Mouse (Mus musculus) cerebellum, adult 2 months (tissue): ENCODE results near the gene Dlg4. TPM values are rescaled to one million over a fixed set of nuclear protein-coding genes. Genes with fewer than 3 reads are reported as not detected.
A peak's percentile ranks its signal among the peaks of the same experiment; 100 is the strongest.

Experiments
- DNase-seq, 2 experiments: peaks; one replicate each; pipeline ENCODE4 v3.0.0; 2021
- H3K27ac ChIP-seq: fragments of 200-500 bp; 2 replicates; pipeline ENCODE4 v1.5.1; 2012; ENCODE audit warnings: low read length, control low read depth, inconsistent platforms; ENCODE audit not compliant: insufficient read depth
- H3K27me3 ChIP-seq: fragments of 200-500 bp; 2 replicates; pipeline ENCODE4 v1.6.1; 2012; ENCODE audit warnings: inconsistent platforms, mild to moderate bottlenecking, low read length, moderate library complexity; ENCODE audit not compliant: control insufficient read depth, insufficient read depth
- H3K4me1 ChIP-seq: fragments of 200-500 bp; 2 replicates; pipeline ENCODE4 v1.6.1; 2011; ENCODE audit warnings: low read length; ENCODE audit not compliant: control insufficient read depth, insufficient read depth
- H3K4me3 ChIP-seq: fragments of 200-500 bp; replicated peaks from 2 replicates; pipeline ENCODE3; 2011; ENCODE audit warnings: mild to moderate bottlenecking, low read depth, low read length, control low read depth; ENCODE audit not compliant: insufficient read depth
- CTCF ChIP-seq: fragments of 200-500 bp; IDR thresholded peaks from 2 replicates; pipeline ENCODE4 v1.5.1; 2011; ENCODE audit warnings: low read depth, mild to moderate bottlenecking, control low read depth, low read length, moderate library complexity, borderline replicate concordance; ENCODE audit not compliant: insufficient read depth
- POLR2A ChIP-seq: fragments of 200-500 bp; IDR thresholded peaks from 2 replicates; pipeline ENCODE4 v1.6.1; 2011; ENCODE audit warnings: low read length, control low read depth, borderline replicate concordance; ENCODE audit not compliant: insufficient read depth
- WGBS: fragments of 180-500 bp; shearing (Covaris S2); methylation state at CpG from one replicate; pipeline ENCODE4 v1.1.7; 2018; 5-methylcytosine and 5-hydroxymethylcytosine counted together
- polyA plus RNA-seq: library from polyadenylated mRNA; depleted of rRNA; stranded (reverse); fragments of >200 nt; gene quantifications from 2 replicates; pipeline ENCODE4 v1.2.3, GENCODE M21; 2012

Dlg4 gene
- polyA plus RNA-seq, 1 experiment: 352 TPM

DNA sequence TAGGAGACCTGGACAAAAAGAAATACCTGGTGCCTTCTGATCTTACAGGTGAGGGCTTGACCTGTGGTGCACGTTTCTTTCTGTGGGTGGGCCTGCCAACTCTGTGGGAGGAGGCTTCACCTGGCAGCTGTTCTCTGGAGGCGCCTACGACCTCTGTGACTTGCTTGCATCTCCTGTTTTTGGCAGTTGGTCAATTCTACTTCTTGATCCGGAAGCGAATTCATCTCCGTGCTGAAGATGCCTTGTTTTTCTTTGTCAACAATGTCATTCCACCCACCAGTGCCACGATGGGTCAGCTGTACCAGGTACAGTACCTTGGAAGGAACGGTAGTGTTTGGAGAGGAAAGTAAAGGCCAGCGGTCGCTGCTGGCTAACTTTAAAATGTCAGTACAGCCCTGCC is 24.3 kb upstream of the Dlg4 start:
- 45% methylated on average over 10 of the region's 10 CpGs for WGBS
- Histone ChIP-seq H3K27me3 (no peaks in the 10 kb centered on the region), H3K27ac (no peak overlapping the region; the same call in 1 of the 2 replicates), H3K4me1 (0 out of 2 replicates have a peak, but pooled peaks cover 3% of the 10 kb centered on the region), H3K4me3 (peak overlapping the region; percentile 44)
- TF ChIP-seq CTCF: no peak
- no peak for TF ChIP-seq POLR2A
- no peak for DNase-seq

GRCm38 (mm10) chr11:69992932-69993331 is 23.8 kb upstream of the Dlg4 start:
- Histone ChIP-seq H3K27me3 (no peaks in the 10 kb centered on the region), H3K4me3 (no peak overlapping the region), H3K4me1 (0 out of 2 replicates have a peak, but pooled peaks cover 3% of the 10 kb centered on the region), H3K27ac (no peak overlapping the region; the same call in 1 of the 2 replicates)
- peak in 1 of 2 experiments; percentile 5 for DNase-seq
- TF ChIP-seq CTCF (no peak), POLR2A (no peak)
- 88% methylated on average over 3 of the region's 3 CpGs for WGBS

- no peak overlapping the region for H3K4me3 ChIP-seq
Observed at GRCm38 (mm10) chr11:69994401-69995090, 22.2 kb upstream of the Dlg4 start.

DNA sequence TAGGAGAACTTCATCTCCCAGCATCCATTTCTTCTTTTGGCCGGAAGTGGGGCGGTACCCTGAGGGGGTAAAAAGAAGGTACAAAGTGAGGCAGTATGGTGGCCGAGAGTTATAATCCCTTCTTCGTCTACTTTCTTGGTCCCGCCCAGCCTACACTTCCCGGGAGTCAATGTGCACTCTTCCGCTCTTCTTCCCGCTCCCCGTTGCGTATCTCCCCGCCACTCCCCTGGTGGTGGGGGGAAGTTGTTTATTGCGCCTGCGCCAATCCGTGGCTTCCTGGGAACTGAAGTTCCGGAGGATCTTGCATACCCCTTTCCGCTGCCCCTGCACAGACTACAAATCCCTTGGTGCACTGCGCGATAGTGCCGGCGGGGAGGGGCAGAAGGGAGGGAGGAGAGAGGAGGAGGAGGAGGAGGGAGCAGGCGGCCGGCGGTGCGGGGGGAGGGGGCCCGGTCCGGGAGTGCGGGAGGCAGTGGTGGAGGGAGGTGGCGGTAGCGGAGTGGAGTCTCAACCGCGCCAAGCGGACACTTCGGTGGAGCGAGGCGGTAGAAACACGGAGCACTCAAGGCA is 21.3 kb upstream of the Dlg4 start, which contains the start of gene Phf23:
TSS of gene Phf23 (plus strand) at position 387 of the 570 bp plus-strand sequence.
- H3K27ac ChIP-seq: peak within 1 kb of the TSS; percentile 76
- H3K4me1 ChIP-seq: 0 out of 2 replicates have a peak, but pooled peaks cover 3% of the 10 kb centered on the region
- peak; percentile 96 to 99 for DNase-seq
- no peaks in the 10 kb centered on the region for H3K27me3 ChIP-seq
- peak; percentile 27; the same call in 1 of the 2 replicates for TF ChIP-seq CTCF
- peak; percentile 35; the same call in 1 of the 2 replicates for TF ChIP-seq POLR2A
- peak within 1 kb of the TSS; percentile 87 for H3K4me3 ChIP-seq
- WGBS: under 1% methylated on average over 36 of the region's 36 CpGs

More at GRCm38 (mm10) chr11:69994401-69995090, 22.2 kb upstream of the Dlg4 start:
- peak in 1 of 2 experiments; percentile 17 for DNase-seq
- Histone ChIP-seq H3K4me1 (0 out of 2 replicates have a peak, but pooled peaks cover 3% of the 10 kb centered on the region), H3K27ac (no peak overlapping the region), H3K27me3 (no peaks in the 10 kb centered on the region)
- 84% methylated on average over 11 of the region's 11 CpGs for whole genome bisulfite sequencing
- no peak for TF ChIP-seq CTCF
- TF ChIP-seq POLR2A: no peak

DNA sequence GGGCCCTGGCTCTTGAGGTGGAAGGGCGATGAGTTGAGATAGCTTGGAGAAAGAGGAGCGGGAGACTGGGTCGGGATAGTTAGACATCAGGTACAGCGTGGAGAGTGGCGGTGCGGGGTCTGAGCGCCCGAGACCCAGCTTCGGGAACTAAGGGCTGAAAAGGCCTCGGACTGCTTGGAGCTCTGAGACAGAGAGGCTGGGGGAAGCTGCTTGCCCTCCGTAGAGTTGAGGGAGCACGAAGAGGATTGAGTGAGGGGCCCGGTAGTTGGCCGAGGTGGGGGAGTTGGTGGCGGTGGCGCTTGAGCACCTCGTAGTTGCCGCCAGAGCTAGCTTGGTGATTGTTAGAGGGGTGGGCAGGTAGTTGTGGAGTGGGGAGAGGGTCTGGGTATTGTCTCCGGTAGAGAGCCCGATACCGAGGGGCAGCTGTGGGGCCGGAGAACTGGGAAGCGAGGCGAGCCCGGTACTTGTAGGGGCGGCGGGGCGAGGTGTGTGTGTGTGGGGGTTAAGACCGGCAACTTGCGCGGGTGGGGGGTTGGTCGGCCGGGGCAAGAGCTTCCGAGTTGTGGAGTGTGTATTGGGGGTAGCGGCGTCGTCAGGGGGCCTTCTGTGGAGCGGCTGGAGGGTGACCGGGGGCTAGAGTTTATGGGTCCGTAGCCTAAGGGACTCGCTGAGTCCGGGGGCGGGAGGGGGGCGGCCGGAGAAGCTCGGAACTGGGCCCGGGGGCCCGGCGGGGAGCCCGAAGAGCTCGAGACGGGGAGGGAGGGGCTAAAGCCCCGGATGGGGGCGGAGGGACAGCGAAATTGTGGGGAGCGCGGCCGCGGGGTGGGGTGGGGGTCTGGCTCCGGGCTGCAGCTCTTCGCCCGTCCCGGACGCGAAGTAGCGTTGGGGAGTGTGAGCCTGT is 20.3 kb upstream of the Dlg4 start:
- H3K27me3 ChIP-seq: no peaks in the 10 kb centered on the region
- peak overlapping the region; percentile 87 for H3K4me3 ChIP-seq
- H3K27ac ChIP-seq: peak overlapping the region; percentile 76
- H3K4me1 ChIP-seq: 0 out of 2 replicates have a peak, but pooled peaks cover 3% of the 10 kb centered on the region
- no peak for TF ChIP-seq POLR2A
- TF ChIP-seq CTCF: no peak
- WGBS: 1% methylated on average over 65 of the region's 66 CpGs
- peak; percentile 43 to 59 for DNase-seq

DNA sequence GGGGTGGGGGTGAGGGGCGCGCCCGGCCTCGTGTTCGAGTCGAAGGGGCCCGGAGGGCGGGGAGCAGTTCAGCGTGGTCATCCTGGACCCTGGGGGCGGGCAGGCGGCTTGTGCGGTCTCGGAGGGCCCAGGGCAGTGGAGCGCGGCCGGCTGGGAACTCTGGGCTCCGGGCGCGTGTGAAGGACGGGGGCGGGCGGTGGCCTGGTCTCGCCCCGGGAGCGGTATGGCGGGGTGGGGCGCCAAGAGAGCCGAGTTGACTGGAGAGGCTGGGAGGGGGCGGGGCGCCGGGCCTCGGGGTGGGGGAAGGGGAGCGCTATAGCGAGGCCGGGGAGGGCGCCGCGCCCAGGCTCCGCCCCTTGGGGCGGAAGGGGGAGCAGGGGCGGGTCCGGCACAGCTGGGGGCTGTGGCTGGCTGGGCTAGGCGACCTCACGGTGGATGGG is 19.7 kb upstream of the Dlg4 start:
- TF ChIP-seq POLR2A (no peak), CTCF (no peak)
- WGBS: 2% methylated on average over 40 of the region's 44 CpGs
- Histone ChIP-seq H3K4me1 (0 out of 2 replicates have a peak, but pooled peaks cover 3% of the 10 kb centered on the region), H3K27me3 (no peaks in the 10 kb centered on the region), H3K4me3 (peak overlapping the region; percentile 87), H3K27ac (peak overlapping the region; percentile 54; the same call in 1 of the 2 replicates)
- peak; percentile 77 to 81 for DNase-seq

- no peaks in the 10 kb centered on the region for H3K27me3 ChIP-seq
- H3K4me3 ChIP-seq: no peak overlapping the region
- DNase-seq: no peak
- TF ChIP-seq CTCF (no peak), POLR2A (no peak)
- no peak overlapping the region for H3K27ac ChIP-seq
- WGBS: 89% methylated on average over 27 of the region's 27 CpGs
- peaks cover 3% of the 10 kb centered on the region for H3K4me1 ChIP-seq
Observed at GRCm38 (mm10) chr11:69998567-69999491, 17.9 kb upstream of the Dlg4 start.
